22 mouse cellular contexts compared by ENCODE assay signal in the genomic region with DNA sequence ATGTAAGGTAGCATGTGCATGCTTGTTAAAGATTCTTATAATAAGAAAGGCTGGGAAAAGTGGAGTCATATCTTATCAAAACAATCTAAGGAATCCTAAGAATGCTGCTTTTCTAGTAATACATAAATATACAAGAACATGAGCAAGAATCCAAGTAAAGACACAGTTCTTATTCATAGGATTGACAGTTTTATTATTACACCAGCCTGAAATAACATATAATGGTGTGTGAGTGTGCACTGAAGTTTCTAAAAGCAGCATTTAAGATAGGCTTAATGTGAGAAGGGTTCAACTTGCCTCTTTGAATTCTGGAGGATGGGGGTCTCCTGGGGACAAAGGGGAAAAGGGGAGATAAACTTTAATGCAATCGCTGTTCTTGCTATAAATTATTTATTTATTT.
DNase-seq lines count a peak whose midpoint lies in the region; ATAC-seq and TF ChIP-seq lines count a peak whose summit lies in the region.
"Had no signal": no experiment of that assay in that cellular context is flagged by ENCODE, and none has a peak within 500 bp of the region (broad histone marks: within the 10 kb centered on the region; RNA-seq: fewer than 3 reads in every experiment).

No protein-coding gene starts in this region.

- H3K36me3 ChIP-seq in kidney, embryonic 15.5 days, result no peaks in the 10 kb centered on the region
- no peaks in the 10 kb centered on the region for H3K36me3 ChIP-seq in lung, embryonic 14.5 days (ENCODE audit: insufficient read depth)
- no peaks in the 10 kb centered on the region for H3K36me3 ChIP-seq in embryonic facial prominence, embryonic 14.5 days (ENCODE audit: control insufficient read depth, insufficient read depth, low read length)
- H3K36me3 ChIP-seq: embryonic facial prominence, embryonic 12.5 days; forebrain, embryonic 12.5 days; G1E; heart, embryonic 10.5 days; hindbrain, embryonic 12.5 days had no signal

- no peak overlapping the region for H3K4me2 ChIP-seq in kidney, embryonic 15.5 days
- no peak overlapping the region for H3K4me2 ChIP-seq in lung, embryonic 14.5 days
- H3K4me2 ChIP-seq in embryonic facial prominence, embryonic 14.5 days (ENCODE audit: low read depth, low read length), result no peak overlapping the region
- H3K4me2 ChIP-seq: embryonic facial prominence, embryonic 12.5 days; forebrain, embryonic 12.5 days; hindbrain, embryonic 12.5 days had no signal

- 42% methylated on average over 1 of the region's 1 CpGs for WGBS in kidney, embryonic 15.5 days
- 36% methylated on average over 1 of the region's 1 CpGs for WGBS in lung, embryonic 14.5 days
- 75% methylated on average over 1 of the region's 1 CpGs for WGBS in embryonic facial prominence, embryonic 14.5 days

- DNase-seq in kidney, postnatal 14 days, result no peak
- peak; percentile 4 for DNase-seq in lung, embryonic 14.5 days
- no peak for DNase-seq in lung, postnatal 36 days
- DNase-seq in 3134 (ENCODE audit: extremely low read depth, insufficient read length, low spot score), result peak; percentile 22
- DNase-seq in embryonic facial prominence, embryonic 14.5 days (ENCODE audit: low spot score), result peak; percentile 10
- DNase-seq: adrenal gland, adult 8-10 months; adrenal gland, postnatal 36 days; B cell, adult 2 months; cerebellum, adult 2 months; cerebellum, postnatal 10 days; gastrocnemius, postnatal 10 days; heart, adult 18-20 months; heart, postnatal 10 days; heart, postnatal 4 days had no signal

- H3K9me3 ChIP-seq in kidney, embryonic 15.5 days (replicated peaks), result no peaks in the 10 kb centered on the region
- H3K9me3 ChIP-seq in lung, embryonic 14.5 days (ENCODE audit: low read depth, low read length), result no peaks in the 10 kb centered on the region
- H3K9me3 ChIP-seq in embryonic facial prominence, embryonic 14.5 days (ENCODE audit: control insufficient read depth, low read length), result no peaks in the 10 kb centered on the region
- H3K9me3 ChIP-seq: embryonic facial prominence, embryonic 12.5 days; forebrain, embryonic 12.5 days; G1E; heart, embryonic 10.5 days; hindbrain, embryonic 12.5 days had no signal

- no peaks in the 10 kb centered on the region for H3K27me3 ChIP-seq in kidney, embryonic 15.5 days
- H3K27me3 ChIP-seq in lung, embryonic 14.5 days (ENCODE audit: insufficient read depth, low read length), result no peaks in the 10 kb centered on the region
- H3K27me3 ChIP-seq in embryonic facial prominence, embryonic 14.5 days (replicated peaks; ENCODE audit: control insufficient read depth, insufficient read depth, low read length), result no peaks in the 10 kb centered on the region
- H3K27me3 ChIP-seq: embryonic facial prominence, embryonic 12.5 days; forebrain, embryonic 12.5 days; hindbrain, embryonic 12.5 days had no signal

- H3K4me1 ChIP-seq in kidney, embryonic 15.5 days, result no peaks in the 10 kb centered on the region
- no peaks in the 10 kb centered on the region for H3K4me1 ChIP-seq in lung, embryonic 14.5 days (ENCODE audit: insufficient read depth)
- no peaks in the 10 kb centered on the region for H3K4me1 ChIP-seq in embryonic facial prominence, embryonic 14.5 days (ENCODE audit: control insufficient read depth, insufficient read depth, low read length)
- H3K4me1 ChIP-seq: embryonic facial prominence, embryonic 12.5 days; forebrain, embryonic 12.5 days; heart, embryonic 10.5 days; hindbrain, embryonic 12.5 days had no signal

- H3K4me3 ChIP-seq in kidney, embryonic 15.5 days (replicated peaks), result no peak overlapping the region
- no peak overlapping the region for H3K4me3 ChIP-seq in lung, embryonic 14.5 days (ENCODE audit: low read depth, low read length)
- H3K4me3 ChIP-seq in embryonic facial prominence, embryonic 14.5 days (ENCODE audit: low read depth, low read length), result no peak overlapping the region
- H3K4me3 ChIP-seq: embryonic facial prominence, embryonic 12.5 days; forebrain, embryonic 12.5 days; heart, embryonic 10.5 days; hindbrain, embryonic 12.5 days had no signal

- no peak overlapping the region for H3K9ac ChIP-seq in kidney, embryonic 15.5 days
- H3K9ac ChIP-seq in lung, embryonic 14.5 days, result no peak overlapping the region
- no peak overlapping the region for H3K9ac ChIP-seq in embryonic facial prominence, embryonic 14.5 days (ENCODE audit: low read depth, low read length)
- H3K9ac ChIP-seq: embryonic facial prominence, embryonic 12.5 days; forebrain, embryonic 12.5 days; hindbrain, embryonic 12.5 days had no signal

- ATAC-seq in kidney, embryonic 15.5 days (replicated peaks; ENCODE audit: low FRiP score), result peak; percentile 70; the same call in 1 of the 2 replicates
- no peak for ATAC-seq in lung, embryonic 14.5 days (ENCODE audit: insufficient read depth)
- no peak for ATAC-seq in embryonic facial prominence, embryonic 14.5 days (ENCODE audit: low read depth)
- ATAC-seq: CD4-positive, CD25-positive, alpha-beta regulatory T cell, adult 4 months; forebrain, embryonic 16.5 days had no signal

- no peak overlapping the region for H3K27ac ChIP-seq in kidney, embryonic 15.5 days
- H3K27ac ChIP-seq in lung, embryonic 14.5 days (ENCODE audit: low read depth), result no peak overlapping the region
- no peak overlapping the region for H3K27ac ChIP-seq in embryonic facial prominence, embryonic 14.5 days (replicated peaks; ENCODE audit: low read depth, low read length)
- H3K27ac ChIP-seq: embryonic facial prominence, embryonic 12.5 days; forebrain, embryonic 12.5 days; heart, embryonic 10.5 days; hindbrain, embryonic 12.5 days had no signal

- TF ChIP-seq CTCF in lung, embryonic 14.5 days (IDR thresholded peaks at IDR 0.05; ENCODE audit: low read depth), result no peak

Comparison
In these comparisons a context has a peak if more than half of its experiments do, and no peak if none do; other contexts are left out.
1. DNase-seq: peak in lung, embryonic 14.5 days (single experiment), 3134 (single experiment) and embryonic facial prominence, embryonic 14.5 days (single experiment); none in kidney, postnatal 14 days (single experiment) and lung, postnatal 36 days (single experiment).